Mouse (Mus musculus) midbrain, embryonic 12.5 days (tissue): ENCODE data around the gene Sst. TPM values are rescaled to one million over a fixed set of nuclear protein-coding genes. Genes with fewer than 3 reads are reported as not detected.
A peak's percentile ranks its signal among the peaks of the same experiment; 100 is the strongest.

ENCODE experiments used
- ATAC-seq: fragments of 200-750 bp; cut with Nextera tagmentation; 2 replicates; pipeline ENCODE4 v1.8.0; 2017; ENCODE audit warnings: low read depth, moderate TSS enrichment, moderate library complexity; ENCODE audit not compliant: low FRiP score
- H3K27ac ChIP-seq: fragments of 300-500 bp; sonication (generic); replicated peaks from 2 replicates; pipeline ENCODE4 v1.5.1; 2016; ENCODE audit warnings: mild to moderate bottlenecking
- H3K27me3 ChIP-seq: fragments of 300-500 bp; sonication (generic); 2 replicates; pipeline ENCODE4 v1.6.1; 2016; ENCODE audit warnings: mild to moderate bottlenecking
- H3K36me3 ChIP-seq: fragments of 300-500 bp; sonication (generic); 2 replicates; pipeline ENCODE4 v1.6.1; 2016
- H3K4me1 ChIP-seq: fragments of 300-500 bp; sonication (generic); 2 replicates; pipeline ENCODE4 v1.6.1; 2016
- H3K4me2 ChIP-seq: fragments of 300-500 bp; sonication (generic); replicated peaks from 2 replicates; pipeline ENCODE4 v1.6.1; 2016; ENCODE audit warnings: mild to moderate bottlenecking, moderate library complexity
- H3K4me3 ChIP-seq: fragments of 300-500 bp; sonication (generic); 2 replicates; pipeline ENCODE4 v1.5.1; 2016; ENCODE audit warnings: mild to moderate bottlenecking
- H3K9ac ChIP-seq: fragments of 300-500 bp; sonication (generic); replicated peaks from 2 replicates; pipeline ENCODE4 v1.6.1; 2016; ENCODE audit warnings: mild to moderate bottlenecking, moderate library complexity
- H3K9me3 ChIP-seq: fragments of 300-500 bp; sonication (generic); 2 replicates; pipeline ENCODE4 v1.6.1; 2016; ENCODE audit warnings: mild to moderate bottlenecking
- WGBS: fragments of 180-500 bp; shearing (Covaris S2); methylation state at CpG from one replicate; pipeline ENCODE4 v1.1.7; 2016; 5-methylcytosine and 5-hydroxymethylcytosine counted together
- polyA plus RNA-seq: library from polyadenylated mRNA; unstranded; fragments of >200 nt; fragmentation: Nextera tagmentation; extraction: Ambion mirVana; gene quantifications from 2 replicates; pipeline ENCODE4 v1.2.1, GENCODE M21; 2016

Sst gene
- polyA plus RNA-seq, 1 experiment from 2014 or later = 65.2 TPM

DNA sequence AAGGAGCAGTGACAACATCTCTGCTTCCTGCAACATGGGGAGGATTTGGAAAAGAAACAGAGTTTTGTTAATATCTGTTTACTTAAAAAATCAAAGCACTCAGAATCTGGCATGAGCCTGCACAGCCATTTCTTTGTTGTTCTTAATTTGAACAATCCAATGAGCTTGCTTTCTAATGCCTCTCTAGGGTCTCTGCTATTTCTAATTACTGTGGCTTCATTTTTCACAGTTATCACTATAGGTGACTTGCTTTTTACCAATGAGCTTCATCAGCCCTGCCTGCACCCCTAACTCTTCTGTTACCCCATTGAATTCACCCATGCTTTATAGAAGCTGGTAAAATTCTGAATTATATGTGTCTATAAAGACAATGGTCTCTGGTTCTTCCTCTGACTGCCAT, 41.0 kb downstream of the Sst start:
- H3K36me3 ChIP-seq = no peaks in the 10 kb centered on the region
- no peak for ATAC-seq
- H3K9me3 ChIP-seq = no peaks in the 10 kb centered on the region
- H3K27me3 ChIP-seq = no peaks in the 10 kb centered on the region
- no peak overlapping the region for H3K4me2 ChIP-seq
- H3K9ac ChIP-seq = no peak overlapping the region
- no peak overlapping the region for H3K27ac ChIP-seq
- no peaks in the 10 kb centered on the region for H3K4me1 ChIP-seq
- no peak overlapping the region for H3K4me3 ChIP-seq

DNA sequence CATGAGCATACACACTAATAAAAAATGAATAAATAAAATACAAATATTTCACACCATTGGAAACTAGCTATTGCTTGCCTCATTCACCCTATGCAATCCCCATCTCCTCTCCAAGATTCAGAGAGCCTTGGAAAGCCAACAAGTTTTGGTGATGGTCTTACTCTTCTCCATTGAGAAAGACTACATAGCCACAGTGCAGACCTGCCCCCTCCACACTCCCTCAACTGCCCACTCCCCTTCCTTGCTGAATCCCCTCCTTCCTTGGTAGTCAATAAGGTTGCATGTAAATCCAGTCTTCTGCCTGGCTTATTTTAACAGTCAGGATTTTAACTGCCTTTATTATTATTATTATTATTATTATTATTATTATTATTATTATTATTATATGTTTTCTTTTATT, 41.6 kb downstream of the Sst start:
- no peaks in the 10 kb centered on the region for H3K9me3 ChIP-seq
- H3K4me3 ChIP-seq = no peak overlapping the region
- H3K27ac ChIP-seq = no peak overlapping the region
- no peaks in the 10 kb centered on the region for H3K27me3 ChIP-seq
- H3K36me3 ChIP-seq = no peaks in the 10 kb centered on the region
- H3K4me1 ChIP-seq = no peaks in the 10 kb centered on the region
- no peak for ATAC-seq
- H3K4me2 ChIP-seq = no peak overlapping the region
- no peak overlapping the region for H3K9ac ChIP-seq

DNA sequence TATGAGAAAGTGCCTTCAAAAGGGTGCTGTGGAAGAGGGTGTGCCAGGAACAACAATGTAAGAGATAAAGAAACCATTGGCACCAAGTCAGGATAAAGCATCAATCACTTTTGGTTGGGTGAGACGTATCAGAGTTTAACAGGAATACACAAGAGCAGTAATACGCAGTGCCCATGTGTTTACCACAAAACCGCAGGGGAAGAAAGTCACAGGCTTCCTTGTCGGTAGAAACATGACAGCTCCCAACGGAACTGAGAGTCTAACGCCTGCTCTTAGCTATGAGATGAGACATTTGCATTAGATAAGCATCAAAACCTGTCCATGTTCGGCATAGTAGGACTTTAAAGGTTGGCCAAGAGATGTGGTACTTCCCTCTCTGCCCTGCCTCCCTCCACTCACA, 46.1 kb downstream of the Sst start:
- WGBS = 90% methylated on average over 7 of the region's 7 CpGs
- H3K4me1 ChIP-seq = no peaks in the 10 kb centered on the region
- no peak overlapping the region for H3K27ac ChIP-seq
- no peak overlapping the region for H3K4me3 ChIP-seq
- no peak for ATAC-seq
- H3K9ac ChIP-seq = no peak overlapping the region
- no peaks in the 10 kb centered on the region for H3K9me3 ChIP-seq
- no peaks in the 10 kb centered on the region for H3K27me3 ChIP-seq
- H3K4me2 ChIP-seq = no peak overlapping the region
- no peaks in the 10 kb centered on the region for H3K36me3 ChIP-seq

- Histone ChIP-seq H3K36me3 (no peaks in the 10 kb centered on the region), H3K9me3 (no peaks in the 10 kb centered on the region), H3K4me2 (no peak overlapping the region), H3K27ac (no peak overlapping the region), H3K27me3 (no peaks in the 10 kb centered on the region), H3K4me1 (no peaks in the 10 kb centered on the region), H3K4me3 (no peak overlapping the region), H3K9ac (no peak overlapping the region)
- ATAC-seq = 0 out of 2 replicates have a peak, but pooled peaks have one; percentile 6
- 48% methylated on average over 3 of the region's 3 CpGs for WGBS
Measured at GRCm38 (mm10) chr16:23842609-23843008, 48.1 kb downstream of the Sst start.

Other genes with a start within 250 kb of the Sst start
- not detected in 2 replicates for gene Rtp2, start 41.4 kb upstream of the Sst start, polyA plus RNA-seq
- gene Gm37419, start 97.5 kb upstream of the Sst start, polyA plus RNA-seq = not detected in 2 replicates
- gene Bcl6, start 97.9 kb upstream of the Sst start, polyA plus RNA-seq = 0.15 and 0.25 TPM in 2 replicates